Mouse (Mus musculus): ENCODE measurements around the gene Zc3h12a. TPM values are rescaled to one million over a fixed set of nuclear protein-coding genes. Genes with fewer than 3 reads are reported as not detected.
A peak's percentile ranks its signal among the peaks of the same experiment; 100 is the strongest.

Zc3h12a gene
- polyA plus RNA-seq, 1 experiment from 2014 or later = 0.31 TPM

DNA sequence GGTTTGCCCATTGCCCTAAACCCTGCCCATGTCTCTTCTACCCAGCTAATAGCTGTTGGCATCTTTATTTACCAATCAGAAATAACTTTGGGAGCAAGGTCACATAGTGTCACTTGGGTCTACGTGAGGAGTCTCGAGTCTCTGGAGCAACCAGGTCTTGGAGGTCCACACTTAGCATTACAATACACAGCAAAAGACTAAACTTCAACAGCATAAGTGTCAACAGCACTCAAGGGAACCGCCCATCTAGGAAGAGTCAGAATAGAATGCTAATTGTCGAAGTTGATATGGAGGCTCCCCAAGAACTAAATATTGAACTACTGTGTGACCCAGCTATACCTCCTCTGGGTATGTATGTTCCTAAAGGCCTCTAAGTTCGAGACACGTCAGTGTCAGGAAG is 37.2 kb upstream of the Zc3h12a start:
- Histone ChIP-seq H3K4me3 (ENCODE audit: low read depth, low read length) (no peak overlapping the region), H3K4me2 (ENCODE audit: low read depth, low read length) (no peak overlapping the region), H3K36me3 (replicated peaks; ENCODE audit: control insufficient read depth, insufficient read depth, low read depth, low read length) (no peaks in the 10 kb centered on the region), H3K9ac (replicated peaks; ENCODE audit: low read length) (no peak overlapping the region), H3K27ac (replicated peaks; ENCODE audit: low read depth, low read length) (no peak overlapping the region), H3K4me1 (ENCODE audit: control insufficient read depth, insufficient read depth, low read length) (no peaks in the 10 kb centered on the region; the same call in 1 of the 2 replicates), H3K27me3 (ENCODE audit: control insufficient read depth, insufficient read depth, low read length) (no peaks in the 10 kb centered on the region), H3K9me3 (replicated peaks; ENCODE audit: control insufficient read depth, low read length) (no peaks in the 10 kb centered on the region)
- ATAC-seq (replicated peaks; ENCODE audit: insufficient number of reproducible peaks, low FRiP score, low TSS enrichment, low read depth) = no peak
- no peak for DNase-seq (ENCODE audit: low spot score)
- WGBS = 83% methylated on average over 6 of the region's 6 CpGs

DNA sequence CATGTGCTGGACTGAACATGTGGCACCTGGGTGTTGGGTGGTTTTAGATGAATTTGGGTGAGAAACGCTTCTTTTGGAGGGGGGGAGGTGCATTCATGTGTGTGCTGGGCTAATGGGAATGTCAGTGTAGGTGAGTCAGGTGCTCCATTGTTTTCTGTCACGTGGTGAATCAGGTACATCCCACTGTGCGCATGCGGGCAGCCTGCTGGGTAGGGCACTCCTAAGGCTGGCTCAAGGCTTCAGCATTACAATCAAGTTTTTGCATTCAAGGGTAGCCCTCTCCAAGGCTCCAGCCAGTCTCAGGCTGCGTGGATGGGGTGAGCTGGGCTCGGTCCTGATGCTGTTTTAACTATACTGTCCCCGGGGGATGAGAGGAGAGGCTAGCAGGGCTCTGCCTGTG is 35.1 kb upstream of the Zc3h12a start:
- no peaks in the 10 kb centered on the region for H3K27me3 ChIP-seq (ENCODE audit: control insufficient read depth, insufficient read depth, low read length)

GRCm38 (mm10) chr4:125161392-125161791 is 33.8 kb upstream of the Zc3h12a start:
- DNase-seq (ENCODE audit: low spot score) (no peak), ATAC-seq (replicated peaks; ENCODE audit: insufficient number of reproducible peaks, low FRiP score, low TSS enrichment, low read depth) (no peak)
- no peak overlapping the region for H3K4me3 ChIP-seq (ENCODE audit: low read depth, low read length)
- no peaks in the 10 kb centered on the region for H3K9me3 ChIP-seq (replicated peaks; ENCODE audit: control insufficient read depth, low read length)
- no peaks in the 10 kb centered on the region for H3K27me3 ChIP-seq (ENCODE audit: control insufficient read depth, insufficient read depth, low read length)
- no peak overlapping the region for H3K4me2 ChIP-seq (ENCODE audit: low read depth, low read length)
- 52% methylated on average over 8 of the region's 8 CpGs for WGBS
- H3K4me1 ChIP-seq (ENCODE audit: control insufficient read depth, insufficient read depth, low read length) = no peaks in the 10 kb centered on the region; the same call in 1 of the 2 replicates
- H3K36me3 ChIP-seq (replicated peaks; ENCODE audit: control insufficient read depth, insufficient read depth, low read depth, low read length) = no peaks in the 10 kb centered on the region
- no peak overlapping the region for H3K9ac ChIP-seq (replicated peaks; ENCODE audit: low read length)
- H3K27ac ChIP-seq (replicated peaks; ENCODE audit: low read depth, low read length) = no peak overlapping the region

More for the DNA sequence above, 35.1 kb upstream of the Zc3h12a start:
- H3K4me2 ChIP-seq (ENCODE audit: low read depth, low read length) = no peak overlapping the region
- no peak overlapping the region for H3K27ac ChIP-seq (replicated peaks; ENCODE audit: low read depth, low read length)
- no peak overlapping the region for H3K9ac ChIP-seq (replicated peaks; ENCODE audit: low read length)
- H3K9me3 ChIP-seq (replicated peaks; ENCODE audit: control insufficient read depth, low read length) = no peaks in the 10 kb centered on the region
- no peaks in the 10 kb centered on the region; the same call in 1 of the 2 replicates for H3K4me1 ChIP-seq (ENCODE audit: control insufficient read depth, insufficient read depth, low read length)
- WGBS = 56% methylated on average over 7 of the region's 7 CpGs
- no peak overlapping the region for H3K4me3 ChIP-seq (ENCODE audit: low read depth, low read length)
- H3K36me3 ChIP-seq (replicated peaks; ENCODE audit: control insufficient read depth, insufficient read depth, low read depth, low read length) = no peaks in the 10 kb centered on the region
- DNase-seq (ENCODE audit: low spot score) = no peak
- no peak for ATAC-seq (replicated peaks; ENCODE audit: insufficient number of reproducible peaks, low FRiP score, low TSS enrichment, low read depth)

GRCm38 (mm10) chr4:125160951-125161331 is 33.3 kb upstream of the Zc3h12a start:
- DNase-seq (ENCODE audit: low spot score) (no peak), ATAC-seq (replicated peaks; ENCODE audit: insufficient number of reproducible peaks, low FRiP score, low TSS enrichment, low read depth) (no peak)
- WGBS = 73% methylated on average over 10 of the region's 10 CpGs
- Histone ChIP-seq H3K27ac (replicated peaks; ENCODE audit: low read depth, low read length) (no peak overlapping the region), H3K36me3 (replicated peaks; ENCODE audit: control insufficient read depth, insufficient read depth, low read depth, low read length) (no peaks in the 10 kb centered on the region), H3K27me3 (ENCODE audit: control insufficient read depth, insufficient read depth, low read length) (no peaks in the 10 kb centered on the region), H3K4me3 (ENCODE audit: low read depth, low read length) (no peak overlapping the region), H3K4me1 (ENCODE audit: control insufficient read depth, insufficient read depth, low read length) (no peaks in the 10 kb centered on the region; the same call in 1 of the 2 replicates), H3K4me2 (ENCODE audit: low read depth, low read length) (no peak overlapping the region), H3K9me3 (replicated peaks; ENCODE audit: control insufficient read depth, low read length) (no peaks in the 10 kb centered on the region), H3K9ac (replicated peaks; ENCODE audit: low read length) (no peak overlapping the region)

GRCm38 (mm10) chr4:125160320-125160950 is 32.8 kb upstream of the Zc3h12a start:
- peak; percentile 89 for DNase-seq (ENCODE audit: low spot score)
- Histone ChIP-seq H3K27ac (replicated peaks; ENCODE audit: low read depth, low read length) (no peak overlapping the region), H3K9me3 (replicated peaks; ENCODE audit: control insufficient read depth, low read length) (no peaks in the 10 kb centered on the region), H3K9ac (replicated peaks; ENCODE audit: low read length) (no peak overlapping the region), H3K4me2 (ENCODE audit: low read depth, low read length) (peak overlapping the region; percentile 11; the same call in 1 of the 2 replicates), H3K4me3 (ENCODE audit: low read depth, low read length) (no peak overlapping the region), H3K4me1 (ENCODE audit: control insufficient read depth, insufficient read depth, low read length) (no peaks in the 10 kb centered on the region; the same call in 1 of the 2 replicates), H3K27me3 (ENCODE audit: control insufficient read depth, insufficient read depth, low read length) (no peaks in the 10 kb centered on the region), H3K36me3 (replicated peaks; ENCODE audit: control insufficient read depth, insufficient read depth, low read depth, low read length) (no peaks in the 10 kb centered on the region)
- ATAC-seq (replicated peaks; ENCODE audit: insufficient number of reproducible peaks, low FRiP score, low TSS enrichment, low read depth) = no peak
- 6% methylated on average over 19 of the region's 19 CpGs for WGBS

- Histone ChIP-seq H3K4me3 (ENCODE audit: low read depth, low read length) (no peak overlapping the region), H3K4me2 (ENCODE audit: low read depth, low read length) (no peak overlapping the region), H3K9me3 (replicated peaks; ENCODE audit: control insufficient read depth, low read length) (no peaks in the 10 kb centered on the region), H3K9ac (replicated peaks; ENCODE audit: low read length) (no peak overlapping the region), H3K27me3 (ENCODE audit: control insufficient read depth, insufficient read depth, low read length) (no peaks in the 10 kb centered on the region), H3K27ac (replicated peaks; ENCODE audit: low read depth, low read length) (no peak overlapping the region), H3K4me1 (ENCODE audit: control insufficient read depth, insufficient read depth, low read length) (no peaks in the 10 kb centered on the region; the same call in 1 of the 2 replicates), H3K36me3 (replicated peaks; ENCODE audit: control insufficient read depth, insufficient read depth, low read depth, low read length) (no peaks in the 10 kb centered on the region)
- DNase-seq (ENCODE audit: low spot score) = no peak
- 58% methylated on average over 20 of the region's 20 CpGs for WGBS
- no peak for ATAC-seq (replicated peaks; ENCODE audit: insufficient number of reproducible peaks, low FRiP score, low TSS enrichment, low read depth)
Measured at GRCm38 (mm10) chr4:125158581-125159317, 31.1 kb upstream of the Zc3h12a start.

DNA sequence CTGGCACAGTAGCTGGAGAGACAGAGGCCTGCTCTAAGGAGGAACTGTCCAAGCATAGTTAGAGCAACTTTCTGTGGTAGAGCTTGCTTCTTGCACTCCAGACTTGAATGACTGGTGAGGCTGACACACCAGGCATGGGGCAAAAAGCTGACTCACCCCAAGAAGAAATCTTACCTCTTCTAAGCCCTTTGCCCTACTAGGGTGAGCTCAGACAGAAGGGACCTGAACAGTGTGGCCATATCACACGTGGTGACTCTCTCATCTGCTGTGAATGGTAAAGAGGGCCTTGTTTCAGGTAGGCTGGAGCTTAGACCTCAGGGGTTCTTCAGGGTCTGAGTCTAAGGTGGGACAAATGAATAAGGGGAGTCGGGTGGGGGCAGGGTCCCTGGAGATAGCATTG is 30.4 kb upstream of the Zc3h12a start:
- no peaks in the 10 kb centered on the region for H3K36me3 ChIP-seq (replicated peaks; ENCODE audit: control insufficient read depth, insufficient read depth, low read depth, low read length)
- no peak overlapping the region for H3K4me3 ChIP-seq (ENCODE audit: low read depth, low read length)
- H3K27me3 ChIP-seq (ENCODE audit: control insufficient read depth, insufficient read depth, low read length) = no peaks in the 10 kb centered on the region
- no peak overlapping the region for H3K9ac ChIP-seq (replicated peaks; ENCODE audit: low read length)
- ATAC-seq (replicated peaks; ENCODE audit: insufficient number of reproducible peaks, low FRiP score, low TSS enrichment, low read depth) (no peak), DNase-seq (ENCODE audit: low spot score) (no peak)
- no peak overlapping the region for H3K27ac ChIP-seq (replicated peaks; ENCODE audit: low read depth, low read length)
- H3K9me3 ChIP-seq (replicated peaks; ENCODE audit: control insufficient read depth, low read length) = no peaks in the 10 kb centered on the region
- H3K4me1 ChIP-seq (ENCODE audit: control insufficient read depth, insufficient read depth, low read length) = no peaks in the 10 kb centered on the region; the same call in 1 of the 2 replicates
- WGBS = 84% methylated on average over 2 of the region's 2 CpGs
- H3K4me2 ChIP-seq (ENCODE audit: low read depth, low read length) = no peak overlapping the region

DNA sequence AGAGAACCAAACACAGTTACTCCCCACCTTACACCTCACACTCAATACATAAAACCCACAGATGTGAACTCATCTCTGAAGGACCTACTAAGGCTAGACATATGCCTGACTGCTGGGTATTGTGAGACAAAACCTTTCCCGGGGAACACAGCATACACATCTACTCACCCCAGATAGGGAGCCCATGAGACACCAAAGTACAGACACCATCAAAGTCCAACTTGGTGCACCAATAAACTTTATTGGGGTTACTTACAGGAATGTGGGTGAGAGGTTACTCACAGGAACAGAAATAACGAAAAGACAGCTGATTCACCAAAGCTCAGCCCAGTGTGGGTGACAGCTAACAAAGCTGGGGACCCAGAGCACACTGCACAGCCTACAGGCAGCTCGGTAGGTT is 29.7 kb upstream of the Zc3h12a start:
- no peak overlapping the region for H3K9ac ChIP-seq (replicated peaks; ENCODE audit: low read length)
- no peak overlapping the region for H3K4me2 ChIP-seq (ENCODE audit: low read depth, low read length)
- no peak overlapping the region for H3K27ac ChIP-seq (replicated peaks; ENCODE audit: low read depth, low read length)
- no peak for ATAC-seq (replicated peaks; ENCODE audit: insufficient number of reproducible peaks, low FRiP score, low TSS enrichment, low read depth)
- DNase-seq (ENCODE audit: low spot score) = no peak
- no peak overlapping the region for H3K4me3 ChIP-seq (ENCODE audit: low read depth, low read length)
- no peaks in the 10 kb centered on the region; the same call in 1 of the 2 replicates for H3K4me1 ChIP-seq (ENCODE audit: control insufficient read depth, insufficient read depth, low read length)
- 76% methylated on average over 3 of the region's 3 CpGs for WGBS
- no peaks in the 10 kb centered on the region for H3K27me3 ChIP-seq (ENCODE audit: control insufficient read depth, insufficient read depth, low read length)
- H3K9me3 ChIP-seq (replicated peaks; ENCODE audit: control insufficient read depth, low read length) = no peaks in the 10 kb centered on the region
- H3K36me3 ChIP-seq (replicated peaks; ENCODE audit: control insufficient read depth, insufficient read depth, low read depth, low read length) = no peaks in the 10 kb centered on the region

All from embryonic facial prominence, embryonic 11.5 days (tissue).